In genomic region chr5:101845930-101846329, GRCm38 (mm10) we compare ENCODE assay signal across 30 mouse cellular contexts.
A peak's percentile ranks its signal among the peaks of the same experiment; 100 is the strongest.
DNase-seq lines count a peak whose midpoint lies in the region; ATAC-seq and TF ChIP-seq lines count a peak whose summit lies in the region.
"Had no signal": no experiment of that assay in that cellular context is flagged by ENCODE, and none has a peak within 500 bp of the region (broad histone marks: within the 10 kb centered on the region; RNA-seq: fewer than 3 reads in every experiment).

No protein-coding gene starts in this region.

- WGBS in kidney, adult 2 months: 73% methylated on average over 8 of the region's 8 CpGs
- WGBS in kidney, embryonic 16.5 days: 91% methylated on average over 8 of the region's 8 CpGs
- WGBS in liver, adult 2 months: 57% methylated on average over 8 of the region's 8 CpGs
- WGBS in intestine, embryonic 15.5 days: 88% methylated on average over 8 of the region's 8 CpGs
- 79% methylated on average over 8 of the region's 8 CpGs for WGBS in small intestine, adult 2 months

- H3K4me1 ChIP-seq in kidney, adult 2 months (ENCODE audit: control insufficient read depth, insufficient read depth, low read length): no peaks in the 10 kb centered on the region; the same call in 1 of the 2 replicates
- H3K4me1 ChIP-seq in kidney, embryonic 16.5 days (ENCODE audit: insufficient read depth, low read length): no peaks in the 10 kb centered on the region
- no peaks in the 10 kb centered on the region for H3K4me1 ChIP-seq in liver, adult 2 months (ENCODE audit: control insufficient read depth, insufficient read depth, low read length)
- H3K4me1 ChIP-seq in intestine, embryonic 15.5 days (replicated peaks): no peaks in the 10 kb centered on the region
- H3K4me1 ChIP-seq in small intestine, adult 2 months (ENCODE audit: control insufficient read depth, insufficient read depth, insufficient read length, low read length): peaks cover 20% of the 10 kb centered on the region
- H3K4me1 ChIP-seq: embryonic facial prominence, embryonic 10.5 days; embryonic facial prominence, embryonic 13.5 days; forebrain, embryonic 12.5 days; forebrain, embryonic 15.5 days; hindbrain, embryonic 10.5 days; hindbrain, embryonic 13.5 days had no signal

- TF ChIP-seq POLR2A in kidney, adult 2 months (IDR thresholded peaks at IDR 0.05; ENCODE audit: low read depth, low read length): no peak
- no peak for TF ChIP-seq POLR2A in liver, adult 2 months (IDR thresholded peaks at IDR 0.05; ENCODE audit: extremely low read depth, insufficient read depth, low read length)
- no peak for TF ChIP-seq POLR2A in small intestine, adult 2 months (IDR thresholded peaks at IDR 0.05; ENCODE audit: low read depth, low read length)

- no peaks in the 10 kb centered on the region for H3K27me3 ChIP-seq in kidney, adult 2 months (replicated peaks; ENCODE audit: control insufficient read depth, insufficient read depth, low read length)
- no peaks in the 10 kb centered on the region for H3K27me3 ChIP-seq in kidney, embryonic 16.5 days (ENCODE audit: insufficient read depth, low read length)
- H3K27me3 ChIP-seq in liver, adult 2 months (ENCODE audit: control insufficient read depth, insufficient read depth, low read length): no peaks in the 10 kb centered on the region
- H3K27me3 ChIP-seq in intestine, embryonic 15.5 days (replicated peaks): no peaks in the 10 kb centered on the region
- no peaks in the 10 kb centered on the region for H3K27me3 ChIP-seq in small intestine, adult 2 months (ENCODE audit: control insufficient read depth, insufficient read depth, low read length)
- H3K27me3 ChIP-seq: CH12.LX; embryonic facial prominence, embryonic 13.5 days; forebrain, embryonic 12.5 days; forebrain, embryonic 15.5 days; hindbrain, embryonic 13.5 days had no signal

- H3K36me3 ChIP-seq in kidney, adult 2 months (ENCODE audit: control insufficient read depth, insufficient read depth, low read length): peaks cover 11% of the 10 kb centered on the region; the same call in 1 of the 2 replicates
- H3K36me3 ChIP-seq in kidney, embryonic 16.5 days (ENCODE audit: insufficient read depth, low read length): peaks cover 96% of the 10 kb centered on the region
- peaks cover 67% of the 10 kb centered on the region for H3K36me3 ChIP-seq in liver, adult 2 months (ENCODE audit: control insufficient read depth, insufficient read depth, low read length)
- H3K36me3 ChIP-seq in intestine, embryonic 15.5 days: peaks cover 63% of the 10 kb centered on the region
- peaks cover 37% of the 10 kb centered on the region for H3K36me3 ChIP-seq in small intestine, adult 2 months (ENCODE audit: control insufficient read depth, insufficient read depth, low read length)

- TF ChIP-seq CTCF in kidney, adult 2 months (conservative IDR thresholded peaks at IDR 0.05; ENCODE audit: insufficient read depth, insufficient read length, low read depth, low read length): no peak
- TF ChIP-seq CTCF in liver, adult 2 months (IDR thresholded peaks at IDR 0.05; ENCODE audit: low read depth, low read length): no peak
- TF ChIP-seq CTCF in small intestine, adult 2 months (IDR thresholded peaks at IDR 0.05; ENCODE audit: extremely low read depth, insufficient read length, insufficient replicate concordance, low read depth, low read length): no peak

- no peaks in the 10 kb centered on the region for H3K9me3 ChIP-seq in kidney, embryonic 16.5 days (ENCODE audit: low read length)
- H3K9me3 ChIP-seq in intestine, embryonic 15.5 days: no peaks in the 10 kb centered on the region
- H3K9me3 ChIP-seq: embryonic facial prominence, embryonic 10.5 days; embryonic facial prominence, embryonic 13.5 days; forebrain, embryonic 12.5 days; forebrain, embryonic 15.5 days; hindbrain, embryonic 10.5 days; hindbrain, embryonic 13.5 days had no signal

- H3K27ac ChIP-seq in kidney, adult 2 months (ENCODE audit: insufficient read depth, low read depth, low read length): no peak overlapping the region
- no peak overlapping the region for H3K27ac ChIP-seq in kidney, embryonic 16.5 days (ENCODE audit: low read length)
- H3K27ac ChIP-seq in liver, adult 2 months (replicated peaks; ENCODE audit: insufficient read depth, low read depth, low read length): no peak overlapping the region
- no peak overlapping the region for H3K27ac ChIP-seq in intestine, embryonic 15.5 days
- peak overlapping the region; percentile 76 for H3K27ac ChIP-seq in small intestine, adult 2 months (ENCODE audit: insufficient read depth, low read depth, low read length)
- H3K27ac ChIP-seq: embryonic facial prominence, embryonic 10.5 days; embryonic facial prominence, embryonic 13.5 days; forebrain, embryonic 12.5 days; forebrain, embryonic 15.5 days; gastrocnemius, adult 2 months; hindbrain, embryonic 10.5 days; hindbrain, embryonic 13.5 days had no signal

- ATAC-seq in kidney, embryonic 16.5 days (ENCODE audit: low FRiP score, low TSS enrichment): no peak
- peak; percentile 47 for ATAC-seq in intestine, embryonic 15.5 days
- ATAC-seq: forebrain, embryonic 15.5 days; hindbrain, embryonic 16.5 days had no signal

- peak; percentile 49 for DNase-seq in kidney, adult 2 months
- DNase-seq in liver, adult 2 months (ENCODE audit: extremely low read depth, low read depth, low spot score): peak; percentile 72
- DNase-seq in liver: no peak
- no peak for DNase-seq in lung, postnatal 14 days
- no peak for DNase-seq in cerebellum, adult 11 months
- DNase-seq: adrenal gland, adult 2 months; adrenal gland, postnatal 14 days; B cell, adult 2 months; cerebellum, adult 11-12 months; cerebellum, adult 8-10 months; cerebellum, postnatal 10 days; cerebellum, postnatal 36 days; embryo, embryonic 11 days; gastrocnemius, adult 2 months; gastrocnemius, postnatal 14 days; heart, adult 11 months; heart, postnatal 36 days had no signal

- H3K79me2 ChIP-seq in liver, adult 2 months (ENCODE audit: control insufficient read depth, insufficient read depth, low read length): no peaks in the 10 kb centered on the region

- no peak overlapping the region for H3K4me2 ChIP-seq in kidney, embryonic 16.5 days (replicated peaks; ENCODE audit: low read depth, low read length)
- H3K4me2 ChIP-seq in intestine, embryonic 15.5 days (replicated peaks): no peak overlapping the region
- H3K4me2 ChIP-seq: embryonic facial prominence, embryonic 13.5 days; forebrain, embryonic 12.5 days; forebrain, embryonic 15.5 days; heart, embryonic 11.5 days; hindbrain, embryonic 13.5 days had no signal

- no peak overlapping the region for H3K9ac ChIP-seq in kidney, embryonic 16.5 days (replicated peaks; ENCODE audit: low read length)
- no peak overlapping the region for H3K9ac ChIP-seq in liver, adult 2 months (ENCODE audit: low read depth, low read length)
- H3K9ac ChIP-seq in intestine, embryonic 15.5 days: no peak overlapping the region
- H3K9ac ChIP-seq: embryonic facial prominence, embryonic 13.5 days; forebrain, embryonic 12.5 days; forebrain, embryonic 15.5 days; hindbrain, embryonic 13.5 days had no signal

- H3K4me3 ChIP-seq in kidney, adult 2 months (ENCODE audit: insufficient read depth, low read depth, low read length): no peak overlapping the region
- no peak overlapping the region for H3K4me3 ChIP-seq in kidney, embryonic 16.5 days (ENCODE audit: low read length)
- no peak overlapping the region for H3K4me3 ChIP-seq in liver, adult 2 months (ENCODE audit: insufficient read depth, low read depth, low read length)
- H3K4me3 ChIP-seq in intestine, embryonic 15.5 days (replicated peaks): no peak overlapping the region
- H3K4me3 ChIP-seq in small intestine, adult 2 months (ENCODE audit: low read depth, low read length): no peak overlapping the region
- H3K4me3 ChIP-seq: embryonic facial prominence, embryonic 10.5 days; embryonic facial prominence, embryonic 13.5 days; erythroblast, embryonic 14.5 days; forebrain, embryonic 12.5 days; forebrain, embryonic 15.5 days; gastrocnemius, adult 2 months; hindbrain, embryonic 10.5 days; hindbrain, embryonic 13.5 days had no signal

Comparison
In these comparisons a context has a peak if more than half of its experiments do, and no peak if none do; other contexts are left out.
1. DNase-seq: peak in kidney, adult 2 months (single experiment) and liver, adult 2 months (single experiment); none in liver (single experiment), lung, postnatal 14 days (single experiment) and cerebellum, adult 11 months (single experiment).